Mouse (Mus musculus): ENCODE data around the gene Mafg.

The Mafg gene

DNA sequence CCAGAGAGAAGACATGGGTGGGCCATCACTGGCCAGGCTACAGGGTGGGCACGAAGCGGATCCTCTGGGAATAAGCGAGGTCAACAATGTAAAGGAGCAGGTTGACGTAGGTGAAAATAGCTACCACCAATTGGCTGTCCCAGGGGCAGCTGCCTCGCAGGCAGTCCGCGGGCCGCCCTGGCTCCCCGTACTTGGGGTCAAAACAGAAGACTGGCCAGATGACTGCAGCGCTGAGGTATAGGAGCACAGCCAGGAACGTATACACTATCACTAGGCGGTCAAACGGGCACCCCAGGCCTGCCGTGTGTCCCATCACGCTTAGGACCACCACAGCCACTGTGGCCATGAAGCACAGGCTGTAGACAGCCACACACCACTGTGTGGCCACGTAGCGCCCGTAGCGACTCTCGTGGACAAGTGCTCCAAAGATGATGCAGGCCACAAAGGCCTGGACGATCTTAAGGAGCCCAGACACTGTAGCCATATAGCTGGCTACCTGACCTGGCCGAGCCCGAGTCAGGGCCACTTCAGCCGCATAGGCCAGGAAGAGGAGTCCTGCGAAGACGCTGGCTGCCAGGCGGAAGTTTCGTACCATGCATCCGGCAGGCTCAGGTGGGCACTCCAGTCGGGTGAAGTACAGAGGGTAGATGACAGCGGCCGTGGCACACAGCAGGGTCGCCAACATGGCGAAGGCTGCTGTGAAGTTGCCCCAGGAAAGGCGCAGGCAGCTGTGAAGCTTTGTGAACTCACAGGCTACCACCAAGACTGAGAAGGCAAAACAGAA is 13.8 kb upstream of the Mafg start:
- DNase-seq (ENCODE audit: low read depth, low spot score) = no peak

DNA sequence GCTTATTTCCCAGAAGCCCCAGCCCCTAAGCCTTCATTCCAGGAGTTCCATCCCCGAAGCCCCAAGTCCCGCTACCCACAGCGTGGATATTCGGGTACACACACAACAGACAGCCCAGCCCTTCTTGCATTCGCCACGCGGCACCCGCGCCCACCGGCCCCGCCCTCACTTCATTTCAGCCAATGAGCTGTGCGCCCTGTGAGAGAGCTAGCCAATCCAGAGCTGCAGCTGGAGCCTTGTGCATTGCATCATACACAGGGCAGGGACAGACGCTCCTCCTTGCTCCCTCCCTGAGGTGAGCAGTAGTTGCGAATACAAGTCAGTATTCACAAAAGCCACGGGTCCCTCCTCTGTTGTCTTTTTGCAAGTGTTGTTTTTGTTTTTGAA is 10.2 kb upstream of the Mafg start, which contains the start of gene Pycr1:
Gene Pycr1 (minus strand): TSS at position 169 of the 387 bp plus-strand sequence.
- DNase-seq (ENCODE audit: low read depth, low spot score) = peak; percentile 96

DNA sequence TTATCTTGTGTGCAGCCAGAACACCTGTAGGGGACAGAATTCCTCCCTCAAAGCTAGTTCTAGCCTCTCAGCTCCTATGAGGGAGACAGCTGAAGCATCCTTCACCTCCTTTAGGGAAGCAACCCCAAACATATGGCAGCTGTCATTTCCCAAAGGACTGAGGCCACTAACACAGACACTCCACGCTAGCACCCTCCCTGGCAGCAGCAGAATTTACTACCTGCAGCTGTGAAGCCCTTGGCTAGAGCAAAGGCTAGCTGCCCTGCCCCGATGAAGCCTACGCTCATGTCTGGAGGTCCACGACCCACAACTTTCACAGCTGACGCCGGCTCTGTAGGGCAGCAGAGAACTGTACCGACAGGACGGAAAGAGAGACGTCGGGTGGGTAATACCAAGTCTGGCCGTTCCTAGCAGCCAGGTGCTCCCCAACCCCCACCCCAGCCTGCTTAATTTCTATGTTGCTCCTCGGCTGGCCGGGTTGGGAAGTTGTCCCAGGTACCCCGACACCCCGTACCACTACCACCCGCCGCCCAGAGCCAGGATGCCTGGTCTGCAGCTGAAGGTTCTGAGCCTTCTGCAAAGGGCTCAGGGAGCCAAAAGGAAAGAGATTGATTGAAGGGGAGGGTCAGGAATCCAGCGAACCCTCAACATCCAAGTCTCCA is 9.7 kb upstream of the Mafg start:
- no peak for DNase-seq (ENCODE audit: low read depth, low spot score)

DNA sequence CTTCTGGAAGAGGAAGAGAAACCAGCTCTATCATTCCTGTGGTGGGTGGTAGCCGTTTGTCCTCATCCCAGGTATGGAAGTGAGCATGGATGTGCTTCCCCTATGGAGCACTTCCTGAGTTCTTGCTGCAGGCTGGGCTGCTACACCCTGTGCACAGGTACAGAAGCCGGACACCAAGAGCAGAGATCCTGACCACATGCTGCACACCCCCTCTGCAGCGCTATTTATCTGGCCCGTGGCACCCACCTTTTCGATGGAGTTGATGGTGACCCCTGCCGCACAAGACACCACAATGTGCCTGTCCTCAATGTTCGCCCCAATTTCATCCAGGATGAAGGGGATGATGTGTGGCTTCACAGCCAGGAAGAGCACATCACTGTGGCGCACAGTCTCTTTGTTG is 8.5 kb upstream of the Mafg start:
- DNase-seq (ENCODE audit: low read depth, low spot score) = peak; percentile 33

DNA sequence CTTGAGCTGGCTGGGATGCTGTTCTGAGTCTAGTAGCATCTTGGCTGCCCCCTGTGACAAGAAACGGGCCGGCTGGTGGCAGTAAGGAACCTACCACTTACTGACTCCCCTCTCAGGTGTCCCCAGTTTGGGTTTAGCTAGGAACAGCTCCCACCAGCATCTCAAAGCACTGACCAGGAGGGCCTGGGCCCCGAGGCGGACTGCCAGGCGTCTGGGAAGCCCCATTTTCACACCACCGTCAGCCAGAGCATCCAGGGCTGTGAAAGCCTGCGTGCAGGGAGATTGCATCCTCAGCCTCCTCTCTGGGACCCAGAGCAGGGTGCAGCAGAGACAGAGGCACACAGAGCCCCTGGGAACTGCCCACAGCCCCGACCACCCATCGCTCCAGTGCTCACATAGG is 7.9 kb upstream of the Mafg start:
- no peak for DNase-seq (ENCODE audit: low read depth, low spot score)

DNA sequence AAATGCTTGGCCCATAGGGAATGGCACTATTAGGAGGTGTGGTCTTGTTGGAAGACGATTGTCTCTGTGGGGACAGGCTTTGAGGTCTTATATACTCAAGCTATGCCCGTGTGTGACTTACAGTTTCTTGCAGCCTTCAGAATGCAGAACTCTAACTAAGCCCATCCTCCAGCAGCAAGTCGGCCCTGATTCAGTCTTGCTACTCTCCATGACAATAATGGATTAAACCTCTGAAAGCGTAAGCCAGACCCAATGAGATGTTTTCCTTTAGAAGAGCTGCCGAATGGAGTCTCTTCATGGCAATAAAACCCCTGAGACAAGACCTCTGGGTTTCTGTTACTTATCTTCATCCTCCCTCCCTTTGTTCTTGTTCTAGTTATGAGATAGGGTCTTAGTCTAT is 1.4 kb upstream of the Mafg start:
- peak; percentile 48 for DNase-seq (ENCODE audit: low read depth, low spot score)

DNA sequence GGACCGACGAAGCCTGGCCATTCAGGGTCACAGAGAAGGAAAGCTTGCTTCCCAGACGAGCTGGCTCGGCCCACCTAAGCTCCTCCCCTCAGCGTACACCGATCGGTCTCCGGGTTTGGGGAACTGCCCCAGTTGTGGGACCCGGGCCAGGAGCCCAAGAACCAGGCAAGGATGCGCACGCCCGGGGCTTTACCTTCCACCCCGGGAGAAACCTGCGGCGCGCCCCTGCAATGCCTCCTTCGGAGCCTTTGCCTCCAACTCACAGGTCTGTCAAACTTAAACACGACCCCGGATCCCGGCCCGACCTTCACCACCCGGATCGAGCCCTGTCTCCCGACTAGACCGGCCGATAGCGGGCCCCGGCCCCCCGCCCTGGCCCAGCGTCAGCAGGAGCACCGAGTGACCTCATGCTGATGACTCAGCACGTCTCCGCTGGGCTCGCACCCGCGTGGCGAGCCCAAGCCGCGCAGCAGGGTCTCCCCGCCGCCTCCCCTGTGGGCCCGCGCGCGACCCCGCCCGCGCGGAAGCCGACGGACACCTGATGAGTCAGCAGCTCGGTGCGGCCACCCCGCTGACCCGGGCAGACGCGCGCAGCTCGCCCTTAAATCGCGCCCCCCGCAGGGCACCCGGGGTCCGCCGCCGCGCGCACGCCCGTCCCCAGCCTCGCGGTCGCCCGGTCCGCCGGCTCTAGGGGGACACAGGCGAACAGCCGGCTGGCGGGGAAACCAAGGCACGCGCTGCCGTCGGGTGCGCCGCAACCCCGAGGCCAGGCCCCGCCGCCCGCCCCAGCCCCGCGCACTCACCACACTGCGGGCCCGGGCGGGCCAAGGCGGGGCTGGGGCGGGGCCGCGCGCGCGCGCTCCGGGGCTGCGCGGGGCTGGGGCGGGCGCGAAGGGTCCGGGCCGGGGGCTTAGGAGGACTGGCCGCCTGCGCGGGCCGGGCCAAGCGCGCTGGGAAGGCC is 561 bp downstream of the Mafg start:
- DNase-seq (ENCODE audit: low read depth, low spot score) = peak; percentile 80

DNA sequence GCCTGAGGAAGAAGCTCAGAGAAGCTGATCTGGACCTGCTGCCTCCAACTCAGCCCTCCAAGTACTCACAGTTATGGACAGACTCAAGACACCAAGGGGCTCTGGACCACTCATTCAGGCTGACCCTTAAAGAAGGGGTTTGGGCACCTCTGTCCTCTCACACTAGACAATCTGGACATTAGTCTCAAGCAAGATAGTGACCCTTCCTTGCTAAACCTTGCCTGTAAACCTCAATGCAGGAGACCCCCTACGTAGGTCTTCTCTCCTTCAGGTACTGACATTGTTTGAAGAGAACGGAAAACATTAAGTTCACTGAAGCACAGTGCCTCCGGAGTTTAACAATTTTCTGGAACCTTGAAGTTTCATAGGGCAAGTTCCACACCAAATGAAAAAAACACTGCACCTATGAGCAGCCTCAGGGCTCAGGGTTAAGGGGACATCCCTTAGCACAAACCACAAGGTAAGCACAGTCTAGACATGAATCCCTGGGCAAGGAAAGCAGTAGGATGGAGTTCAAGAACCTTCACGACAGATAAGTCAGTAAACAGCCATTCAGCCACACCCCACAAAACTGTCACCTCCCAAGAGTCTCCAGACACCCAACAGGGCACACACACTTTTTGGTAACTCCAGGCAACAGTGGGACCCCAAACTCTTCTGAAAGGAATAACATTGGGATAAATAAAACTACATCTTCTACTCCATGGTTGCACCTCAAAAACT is 1.5 kb downstream of the Mafg start:
- peak; percentile 59 for DNase-seq (ENCODE audit: low read depth, low spot score)

DNA sequence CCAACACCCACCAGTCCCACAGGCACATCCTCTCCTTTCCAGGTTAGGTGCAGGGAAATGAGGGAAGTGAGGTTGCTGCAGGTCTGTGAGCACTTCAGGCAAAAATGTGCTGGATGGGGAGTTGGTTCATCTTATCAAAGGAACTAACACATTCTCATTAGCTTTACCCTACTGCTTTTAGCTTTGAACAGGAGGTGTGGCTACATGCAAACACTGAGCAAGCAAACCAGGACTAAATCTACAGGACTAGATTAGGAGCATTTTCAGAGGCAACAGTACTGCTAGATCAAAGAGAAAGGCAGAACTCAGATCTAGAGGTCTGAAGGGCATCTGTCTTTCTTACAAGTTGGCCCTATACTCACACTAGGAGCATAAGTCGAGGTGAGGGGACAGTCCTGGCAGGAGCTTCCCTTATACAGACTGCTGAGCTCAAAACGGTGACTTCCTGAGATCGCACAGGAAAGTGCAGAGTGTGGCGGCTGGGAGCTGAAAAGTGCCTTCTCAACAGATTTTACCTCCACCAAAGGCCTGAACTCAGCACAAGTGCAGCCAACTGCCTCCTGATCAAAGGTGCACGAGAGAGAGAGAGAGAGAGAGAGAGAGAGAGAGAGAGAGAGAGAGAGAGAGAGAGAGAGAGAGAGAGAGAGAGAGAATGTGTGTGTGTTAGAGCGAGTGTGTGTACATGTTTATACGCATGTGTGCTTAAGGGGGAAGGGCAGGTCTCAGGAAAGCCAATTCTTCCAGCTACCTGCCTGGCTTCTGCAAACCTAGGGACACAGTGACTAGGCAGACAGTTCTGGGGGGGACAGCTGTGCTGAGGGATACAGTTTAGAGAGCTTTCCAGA is 2.3 kb downstream of the Mafg start:
- DNase-seq (ENCODE audit: low read depth, low spot score) = peak; percentile 77

DNA sequence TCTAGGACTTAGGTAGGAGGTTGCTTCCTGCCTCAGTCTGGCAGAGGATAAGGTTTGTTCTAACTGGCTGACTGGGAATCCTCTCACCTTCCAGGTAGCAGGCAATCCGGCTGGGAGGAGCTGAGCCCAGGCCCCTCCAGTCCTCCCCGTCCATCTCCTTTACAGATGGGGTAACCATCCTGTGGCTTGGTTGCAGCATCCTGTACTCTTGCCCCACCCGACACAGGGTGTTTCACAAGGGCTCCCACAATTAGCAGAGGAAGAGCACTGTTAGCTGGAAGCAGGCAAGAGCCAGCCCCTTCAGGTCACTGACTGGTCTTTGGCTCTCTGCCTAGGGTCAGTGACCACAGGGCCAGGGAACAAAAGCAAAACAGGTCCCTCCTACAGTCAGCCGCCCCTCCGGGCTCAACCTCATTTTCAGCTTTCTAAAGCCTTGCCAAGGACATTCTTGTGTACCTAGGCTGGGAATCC is 3.0 kb downstream of the Mafg start:
- DNase-seq (ENCODE audit: low read depth, low spot score) = no peak

DNA sequence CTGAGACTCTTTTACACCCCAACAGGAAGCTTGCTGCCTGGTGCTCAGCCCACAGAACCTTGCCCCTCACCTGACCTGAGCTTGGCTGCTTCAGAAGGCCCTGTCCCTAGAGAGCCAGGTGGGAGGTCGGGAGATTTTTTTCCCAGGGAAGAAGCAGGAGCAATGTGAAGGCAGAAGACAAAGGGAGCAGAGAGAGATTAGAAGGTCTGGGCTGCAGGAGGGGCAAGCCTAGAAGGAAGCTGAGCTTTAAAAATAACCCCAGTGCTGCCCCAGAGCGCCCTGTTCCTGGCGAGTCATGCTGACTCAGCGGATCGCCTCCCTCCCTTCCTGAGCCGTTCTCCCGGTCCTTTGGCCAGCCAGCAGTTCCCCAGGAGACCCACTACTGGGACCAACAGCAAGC is 3.5 kb downstream of the Mafg start:
- peak; percentile 63 for DNase-seq (ENCODE audit: low read depth, low spot score)

DNA sequence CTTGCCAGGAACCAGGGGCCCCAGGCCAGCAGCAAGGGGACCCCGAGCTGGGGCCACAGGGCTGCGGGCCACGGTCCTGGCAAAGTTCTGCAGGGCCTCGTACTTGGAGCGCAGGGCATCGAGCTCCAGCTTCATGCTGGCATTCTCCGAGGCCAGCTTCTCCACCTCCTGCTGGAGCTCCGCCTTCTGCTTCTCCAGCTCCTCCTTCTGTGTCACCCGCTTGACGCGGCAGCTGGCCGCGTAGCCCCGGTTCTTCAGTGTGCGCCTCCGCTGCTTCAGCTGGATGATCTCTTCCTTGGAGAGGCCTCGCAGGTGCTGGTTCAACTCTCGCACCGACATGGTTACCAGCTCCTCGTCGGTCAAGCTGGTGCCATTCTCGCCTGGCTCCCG is 4.1 kb downstream of the Mafg start:
- peak; percentile 88 for DNase-seq (ENCODE audit: low read depth, low spot score)

DNA sequence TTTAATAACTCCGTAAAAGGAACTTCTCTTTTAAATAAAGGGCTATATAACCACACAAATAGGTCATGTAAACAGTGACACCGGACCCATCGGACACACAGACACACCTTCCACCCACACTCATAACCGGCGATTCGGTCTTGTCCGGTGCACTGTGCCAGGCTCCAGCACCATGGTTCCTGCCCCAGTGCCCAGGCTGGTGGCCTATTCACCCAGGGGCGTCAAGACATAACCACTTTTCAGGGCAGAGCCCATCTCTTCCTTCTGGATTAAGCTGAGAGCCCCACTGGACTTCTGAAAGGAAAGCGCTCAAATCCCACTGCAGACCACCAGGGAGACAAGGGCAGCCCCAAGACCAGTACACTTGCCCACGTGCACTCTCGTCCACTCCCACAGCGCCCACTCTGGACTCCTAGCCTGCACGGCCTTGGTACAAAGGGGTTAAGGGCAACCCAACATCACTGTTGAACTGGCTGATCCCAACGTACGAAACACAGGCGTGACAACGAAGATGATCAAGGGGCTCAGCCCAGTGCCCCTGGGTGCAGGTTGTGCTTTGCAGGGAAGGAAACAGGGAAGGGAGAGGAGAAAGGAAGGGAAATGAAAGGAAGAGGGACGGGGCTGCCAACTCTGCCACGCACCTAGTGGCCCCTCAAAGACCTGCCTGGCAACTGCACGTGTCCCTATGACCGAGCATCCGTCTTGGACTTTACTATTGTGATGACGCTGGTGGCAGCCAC is 4.6 kb downstream of the Mafg start:
- peak; percentile 40 for DNase-seq (ENCODE audit: low read depth, low spot score)

DNA sequence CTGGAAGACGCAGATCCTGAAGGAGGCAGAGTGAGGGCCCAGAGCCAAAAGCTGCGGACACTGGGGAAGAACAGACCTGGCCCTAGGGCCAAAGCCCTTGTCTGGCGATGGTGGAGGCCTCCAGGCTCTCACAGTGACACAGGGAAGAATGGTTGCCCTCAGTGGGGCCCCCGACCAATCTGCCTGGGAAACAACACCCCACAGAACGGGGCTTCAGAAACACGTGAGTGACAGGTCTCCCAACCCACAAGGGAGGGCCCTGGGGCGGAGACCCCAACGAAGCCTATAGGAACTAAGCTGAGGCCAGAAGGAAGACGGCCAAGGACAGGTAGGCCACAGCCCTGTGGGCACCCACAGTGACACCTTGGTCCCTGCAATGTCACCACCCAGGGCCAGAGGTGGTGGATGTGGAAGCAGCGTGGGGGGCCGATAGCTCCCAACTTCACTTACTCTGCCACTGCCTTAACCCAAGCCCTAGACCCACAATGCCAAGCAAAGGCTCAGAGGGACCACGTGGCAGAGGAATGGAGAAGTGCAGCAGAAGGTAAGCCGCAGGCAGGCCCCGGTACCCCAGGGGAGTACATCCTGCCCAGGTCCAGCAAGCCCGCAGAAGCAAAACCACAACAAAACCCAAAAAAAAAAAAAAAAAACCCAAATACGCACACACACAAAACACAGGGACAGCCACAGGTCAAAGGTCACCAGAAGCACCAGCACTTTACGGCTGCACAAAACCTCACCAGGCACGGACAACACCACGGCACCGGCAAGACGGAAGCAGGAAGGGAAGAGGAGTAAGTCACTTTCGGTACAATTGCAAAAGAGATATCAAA is 5.7 kb downstream of the Mafg start:
- DNase-seq (ENCODE audit: low read depth, low spot score) = peak; percentile 87

DNA sequence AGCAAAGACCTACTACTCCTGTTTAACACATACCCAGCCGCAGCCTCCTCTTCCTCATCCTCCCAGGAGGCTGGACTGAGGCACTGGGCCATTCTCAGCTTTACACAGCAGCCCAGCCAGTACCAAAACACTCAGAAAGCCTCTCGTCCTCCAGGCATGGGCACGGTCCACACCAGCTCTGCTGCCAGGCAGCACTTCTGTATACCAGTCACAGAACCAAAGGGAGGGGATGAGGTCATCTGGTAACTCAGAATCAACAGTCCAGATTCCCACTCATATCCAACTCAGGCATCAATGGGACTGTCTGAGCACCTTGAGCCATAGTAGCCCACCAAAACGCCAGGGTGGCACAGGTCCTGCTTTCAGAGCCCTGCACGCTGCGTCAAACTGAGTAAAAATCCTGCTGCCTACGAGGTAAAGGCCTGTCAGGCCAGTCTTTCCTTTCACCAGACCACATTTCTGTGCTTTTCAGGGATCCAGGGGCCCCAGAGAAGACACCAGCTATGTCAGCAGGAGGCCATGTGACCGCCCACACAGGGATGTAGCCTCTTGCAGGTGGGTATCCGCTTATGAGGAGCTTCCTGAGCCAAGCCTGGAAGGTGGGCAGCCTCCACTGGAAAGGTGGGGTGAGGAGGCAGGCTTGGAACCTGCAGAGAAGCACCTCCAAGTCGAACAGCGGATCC is 6.5 kb downstream of the Mafg start:
- no peak for DNase-seq (ENCODE audit: low read depth, low spot score)

DNA sequence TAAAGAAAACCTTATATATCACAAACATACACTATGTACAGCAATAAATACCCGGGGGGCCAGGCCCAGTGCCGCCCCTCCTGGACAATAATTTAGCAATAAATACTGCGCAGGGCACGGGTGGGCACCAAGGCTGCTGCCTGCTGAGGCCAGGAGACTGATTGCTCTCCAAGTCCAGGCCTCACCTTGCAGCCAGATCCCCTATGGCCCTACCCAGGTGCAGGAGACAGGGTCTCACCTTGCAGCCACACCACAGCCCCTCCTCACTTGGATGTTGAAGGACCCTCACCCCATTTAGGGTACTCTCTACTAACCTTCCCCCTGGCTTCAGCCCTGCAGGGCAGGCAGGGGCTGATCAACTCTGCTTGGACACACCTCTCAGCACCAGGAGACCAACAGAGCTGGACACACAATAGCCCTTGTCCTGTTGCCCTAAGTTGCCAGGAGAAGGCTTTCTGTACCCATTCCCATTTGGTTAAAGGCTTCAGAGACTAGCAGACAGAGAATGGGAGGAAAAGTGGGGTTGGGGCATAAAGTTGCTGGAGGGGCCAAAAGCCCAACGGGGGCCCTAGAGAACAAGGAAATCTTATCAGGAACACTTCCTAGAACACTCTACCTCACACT is 8.1 kb downstream of the Mafg start, which contains the start of gene Sirt7:
Gene Sirt7 (minus strand): TSS at position 89 of the 624 bp plus-strand sequence.
- no peak for DNase-seq (ENCODE audit: low read depth, low spot score)

DNA sequence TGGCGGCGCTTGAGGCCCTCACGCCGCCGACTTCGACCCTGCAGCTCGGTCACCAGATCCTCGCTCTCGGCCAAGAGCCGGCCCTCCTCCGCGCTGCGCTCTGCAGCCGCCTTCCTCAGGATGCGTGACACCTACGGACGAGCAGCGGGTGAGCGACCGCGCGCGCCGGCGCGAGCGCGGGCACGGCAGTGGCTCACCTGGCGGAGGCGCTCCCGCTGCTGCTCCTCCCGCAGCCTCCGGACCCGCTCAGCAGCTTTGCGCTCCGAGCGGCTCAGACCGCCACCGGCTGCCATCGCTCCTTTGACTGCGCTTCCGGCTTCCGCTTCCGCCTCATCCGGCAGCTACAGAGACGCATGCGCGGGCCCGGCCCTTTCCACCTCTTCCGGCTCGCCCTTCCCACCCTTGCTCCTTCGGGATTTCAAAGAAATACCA is 8.7 kb downstream of the Mafg start:
- DNase-seq (ENCODE audit: low read depth, low spot score) = peak; percentile 91

Measured in A20 (cell line).